Mouse (Mus musculus) frontal cortex, adult 2 months (tissue): ENCODE data around the gene Wasl. TPM values are rescaled to one million over a fixed set of nuclear protein-coding genes. Genes with fewer than 3 reads are reported as not detected.

Experiments used
- DNase-seq, 2 experiments: peaks; one replicate each; pipeline ENCODE4 v3.0.0; 2022; ENCODE audit warnings: low spot score in 1 of 2; ENCODE audit errors: extremely low spot score in 1 of 2
- polyA plus RNA-seq: library from polyadenylated mRNA; depleted of rRNA; stranded (reverse); fragments of >200 nt; gene quantifications from 2 replicates; pipeline ENCODE4 v1.2.3, GENCODE M21; 2012

The Wasl gene
- polyA plus RNA-seq, 1 experiment, result 55.3 TPM

GRCm38 (mm10) chr6:24607531-24607930 is 57.3 kb downstream of the Wasl start:
- DNase-seq, result no peak

- no peak for DNase-seq
These were observed 58.3 kb downstream of the Wasl start for GRCm38 (mm10) chr6:24606512-24606911.

GRCm38 (mm10) chr6:24605631-24606030 is 59.2 kb downstream of the Wasl start:
- DNase-seq, result no peak

GRCm38 (mm10) chr6:24604289-24604688 is 60.5 kb downstream of the Wasl start:
- no peak for DNase-seq

DNA sequence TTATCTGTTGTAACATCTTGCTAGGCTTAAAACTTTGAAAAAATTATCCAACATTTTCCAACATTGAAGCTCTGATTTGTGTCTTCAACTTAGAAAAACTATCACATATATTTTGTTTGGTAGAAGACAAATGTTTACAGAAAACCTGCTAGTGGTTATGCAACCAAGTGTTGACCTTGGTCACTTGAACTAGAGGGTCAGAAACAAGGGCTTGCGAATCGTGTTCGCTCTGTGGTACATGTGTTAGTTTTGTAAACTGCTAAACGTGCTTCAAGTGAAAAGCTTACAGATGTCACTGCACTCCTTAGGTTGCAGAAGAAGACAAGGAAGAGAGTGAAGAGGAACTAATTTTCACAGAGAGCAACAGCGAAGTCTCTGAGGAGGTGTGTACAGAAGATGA is 61.8 kb downstream of the Wasl start:
- DNase-seq, result no peak

- no peak for DNase-seq
These were observed 62.5 kb downstream of the Wasl start for GRCm38 (mm10) chr6:24602351-24602750.

DNA sequence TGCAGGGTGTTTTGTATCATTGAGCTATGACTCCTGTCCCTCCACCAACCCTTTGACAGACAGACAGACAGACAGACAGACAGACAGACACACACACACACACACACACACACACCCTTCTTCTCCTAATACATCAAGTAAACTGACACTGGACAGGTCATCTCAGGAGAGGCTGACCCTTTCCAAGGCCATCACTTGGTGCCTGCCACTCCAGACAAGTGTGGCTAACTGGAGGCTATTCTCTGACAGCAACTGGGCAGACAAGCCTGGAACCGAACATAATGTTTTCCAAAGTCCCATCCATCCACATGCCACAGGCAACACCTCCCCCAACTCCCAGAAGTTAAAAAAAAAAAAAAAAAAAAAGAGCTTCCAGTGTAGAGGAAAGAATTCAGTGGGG is 63.1 kb downstream of the Wasl start:
- no peak for DNase-seq

GRCm38 (mm10) chr6:24600726-24601125 is 64.1 kb downstream of the Wasl start:
- DNase-seq, result no peak

DNA sequence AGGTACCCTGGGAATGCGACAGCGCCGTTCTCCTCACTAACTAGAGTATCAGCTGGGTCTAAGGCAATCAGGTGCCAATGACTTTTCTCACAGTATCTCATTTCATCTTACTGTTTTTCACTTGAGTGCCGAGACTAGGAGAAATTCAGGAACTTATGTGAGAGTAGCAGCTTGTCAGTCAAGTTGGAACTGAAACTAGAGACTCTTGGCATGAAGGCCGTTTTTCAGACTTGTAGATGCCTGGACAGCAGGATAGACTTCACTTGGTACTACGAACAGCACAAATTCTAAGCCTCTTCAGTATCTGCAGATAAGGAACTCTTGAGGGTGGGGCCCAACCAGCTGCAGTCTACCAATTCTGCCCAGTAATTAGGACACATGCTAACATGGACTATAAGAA is 64.7 kb downstream of the Wasl start:
- DNase-seq, result no peak

DNA sequence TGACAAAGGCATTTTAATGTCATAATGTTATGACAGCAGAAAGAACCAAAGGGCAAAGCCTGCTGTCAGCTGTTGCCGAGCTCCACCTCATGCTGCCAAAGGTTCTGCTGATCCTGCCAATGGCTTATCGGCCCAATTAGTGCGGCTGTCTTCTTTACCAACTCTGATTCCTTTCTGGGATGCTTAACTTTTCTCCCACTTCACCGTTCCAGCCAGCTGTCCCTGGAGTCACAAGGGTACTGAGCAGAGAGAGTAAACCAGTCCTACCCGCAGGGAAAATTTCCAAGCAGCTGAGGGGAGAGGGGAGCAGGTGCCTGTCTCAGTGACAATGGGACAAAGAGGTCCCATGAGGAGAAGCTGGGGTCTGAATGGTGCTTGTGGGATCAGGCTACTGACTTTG is 65.2 kb downstream of the Wasl start:
- DNase-seq, result no peak

- no peak for DNase-seq
These were observed 65.6 kb downstream of the Wasl start for GRCm38 (mm10) chr6:24599179-24599578.

DNA sequence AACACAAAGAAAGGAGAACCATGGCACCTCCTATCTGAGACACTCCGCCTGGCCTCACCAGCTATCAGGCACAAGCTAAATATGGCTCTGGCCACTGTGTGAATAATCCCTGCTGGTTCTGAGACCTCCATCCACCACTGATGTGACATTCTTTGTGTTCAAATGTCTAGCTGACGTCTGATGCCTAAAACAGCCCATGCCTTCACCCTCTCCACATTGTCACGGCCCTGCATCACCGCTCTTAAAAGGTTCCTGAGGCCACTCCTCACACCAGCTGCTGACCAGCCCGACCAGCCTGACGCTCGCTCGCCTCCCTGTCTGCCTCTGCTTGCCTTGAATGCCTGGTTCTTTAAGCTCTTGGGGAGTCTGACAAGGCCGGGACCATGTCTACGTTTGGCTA is 67.3 kb downstream of the Wasl start, which contains the start of gene Lmod2:
TSS of gene Lmod2 (plus strand) at position 263 of the 400 bp plus-strand sequence.
- DNase-seq, result no peak

GRCm38 (mm10) chr6:24591525-24592218 is 73.1 kb downstream of the Wasl start:
- no peak for DNase-seq

DNA sequence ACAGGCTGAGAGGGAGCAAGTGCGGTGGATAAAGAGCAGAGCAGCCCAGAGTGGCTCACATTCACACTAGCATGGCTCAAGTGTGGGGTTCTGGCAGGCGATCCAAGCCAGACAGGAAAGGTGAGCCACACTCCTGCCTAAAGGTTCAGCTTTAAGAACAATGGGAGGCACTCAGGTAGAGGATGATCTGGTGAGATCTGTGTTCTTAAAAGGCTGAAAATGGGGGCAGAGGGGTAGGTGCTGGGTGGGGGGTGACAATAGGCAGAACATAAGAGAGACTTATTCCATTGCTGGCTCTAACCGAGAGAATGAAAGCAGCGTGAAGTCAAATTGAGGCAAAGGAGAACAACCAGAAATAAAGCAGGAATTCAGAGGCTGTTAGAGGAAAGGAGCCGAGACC is 74.5 kb downstream of the Wasl start:
- no peak for DNase-seq

DNA sequence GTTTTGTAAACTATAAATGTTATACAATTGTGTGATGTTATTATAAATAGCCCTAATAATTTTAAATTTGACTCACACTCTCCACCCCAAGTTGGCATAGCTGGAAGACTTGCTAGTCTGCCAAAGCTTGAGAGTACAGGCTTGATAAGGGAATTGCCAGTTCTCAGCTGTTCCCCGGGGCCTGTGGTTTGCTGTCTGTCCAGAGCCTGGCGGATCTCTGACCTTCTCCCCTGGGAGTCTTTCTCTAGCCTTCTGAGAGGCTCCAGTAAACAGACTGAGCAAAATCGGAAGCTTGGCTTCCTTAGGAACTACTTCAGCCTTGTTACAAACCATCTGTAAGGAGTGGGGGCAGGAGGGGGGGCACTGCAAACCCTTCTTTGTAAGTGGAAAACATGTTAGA is 77.9 kb downstream of the Wasl start:
- no peak for DNase-seq

- DNase-seq, result no peak
These were observed 79.1 kb downstream of the Wasl start for GRCm38 (mm10) chr6:24585431-24586310.

- no peak for DNase-seq
These were observed 81.4 kb downstream of the Wasl start for GRCm38 (mm10) chr6:24583456-24583855.

- no peak for DNase-seq
These were observed 91.5 kb downstream of the Wasl start for GRCm38 (mm10) chr6:24573319-24573718.

DNA sequence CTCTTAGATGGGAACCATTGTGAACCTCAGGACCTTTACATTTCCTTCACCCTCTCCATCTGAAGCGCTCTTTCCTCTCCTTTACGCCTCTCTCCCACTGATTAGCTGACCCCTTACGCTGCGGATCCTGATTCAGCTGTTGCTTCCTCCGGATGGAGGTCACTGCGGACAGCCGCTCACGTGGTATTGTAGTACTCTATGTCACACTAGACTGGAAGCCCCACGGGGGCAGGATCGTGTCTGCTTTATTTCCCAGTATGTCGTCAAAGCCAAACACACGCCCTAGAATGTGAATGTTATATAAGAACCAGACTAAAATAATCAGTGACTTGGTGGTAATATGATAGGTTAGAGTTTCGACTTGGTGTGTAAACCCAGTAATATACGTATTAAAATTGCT is 92.4 kb downstream of the Wasl start:
- DNase-seq, result no peak

GRCm38 (mm10) chr6:24571126-24571525 is 93.7 kb downstream of the Wasl start:
- no peak for DNase-seq

- no peak for DNase-seq
These were observed 94.5 kb downstream of the Wasl start for GRCm38 (mm10) chr6:24570278-24570677.

GRCm38 (mm10) chr6:24569711-24570110 is 95.1 kb downstream of the Wasl start:
- DNase-seq, result no peak
